Mouse (Mus musculus): ENCODE data around the gene Hoxa9.

The Hoxa9 gene

DNA sequence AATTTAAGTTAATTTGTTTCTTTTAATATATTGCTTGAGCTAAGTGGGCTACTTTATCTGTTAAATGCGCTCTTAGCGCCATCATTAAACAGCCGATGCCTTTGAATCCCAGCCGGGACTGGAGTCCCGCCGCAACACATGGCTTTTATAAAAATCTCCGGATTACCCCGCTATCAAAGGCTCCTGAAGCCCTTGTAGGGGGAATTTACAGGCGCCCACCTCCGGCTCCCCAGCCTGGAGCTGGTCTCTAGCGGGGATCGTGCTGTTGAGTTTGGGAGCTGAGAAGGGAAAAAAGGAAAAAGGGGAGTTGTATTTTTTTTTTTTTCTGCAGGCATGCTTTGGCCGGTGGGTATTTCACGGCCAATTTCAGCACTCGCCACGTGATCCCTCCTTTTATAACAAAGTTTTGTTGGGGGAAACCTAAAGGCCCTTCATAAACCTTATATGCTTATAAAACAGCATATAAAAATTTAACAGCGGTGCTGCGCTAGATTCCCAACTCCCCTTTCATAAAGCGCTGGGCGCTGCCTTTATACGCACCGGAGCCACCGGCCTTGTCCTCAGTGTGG lies 13.7 kb upstream of the Hoxa9 start:
- no peak for DNase-seq (ENCODE audit: low spot score)

DNA sequence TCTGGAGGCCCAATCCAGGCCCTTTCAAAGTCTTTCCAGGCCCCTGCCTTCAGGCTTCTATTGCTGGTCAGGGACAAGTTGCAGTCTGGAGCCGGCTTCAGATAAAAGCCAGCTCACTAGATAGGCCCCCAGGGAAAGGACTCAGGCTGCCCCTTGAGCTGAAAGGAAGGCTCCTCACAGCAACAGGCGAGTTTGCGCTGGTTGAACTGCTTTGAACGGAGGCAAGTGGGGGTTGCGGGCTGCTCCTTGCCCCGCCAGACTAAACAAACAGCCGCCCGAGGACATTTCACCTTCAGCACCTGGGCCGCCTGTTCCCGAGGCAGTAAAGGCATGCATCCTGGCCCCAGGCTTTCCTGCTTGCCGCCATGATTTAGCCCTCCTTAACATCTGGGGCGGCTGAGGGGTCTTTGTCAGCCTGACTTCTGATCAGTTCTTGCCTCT lies 12.8 kb upstream of the Hoxa9 start:
- no peak for DNase-seq (ENCODE audit: low spot score)

DNA sequence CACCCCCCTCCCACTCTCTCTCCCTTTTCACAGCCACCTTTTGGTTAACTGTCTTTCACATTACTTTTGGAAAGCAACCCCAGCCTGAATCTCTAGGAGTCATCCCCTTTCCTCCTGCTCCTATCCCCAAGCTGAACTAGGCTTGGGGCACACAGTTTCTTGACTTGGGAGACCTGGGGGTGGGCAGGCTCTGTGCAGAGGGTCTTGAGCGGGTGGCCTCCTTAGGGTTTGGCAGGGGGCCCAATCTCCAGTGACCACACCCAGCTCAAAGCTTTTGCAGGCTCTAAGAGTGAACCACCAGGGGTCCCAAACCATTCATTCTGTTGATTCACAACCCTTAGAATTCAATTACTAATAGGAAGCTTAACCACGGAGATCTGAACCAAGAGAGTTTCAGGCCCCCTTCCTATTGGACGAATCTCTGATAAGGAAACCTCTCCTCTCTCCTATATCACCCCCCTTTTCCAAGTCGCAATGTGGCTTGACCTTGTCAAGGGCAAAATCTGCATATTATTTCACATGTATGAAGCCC lies 12.0 kb upstream of the Hoxa9 start:
- no peak for DNase-seq (ENCODE audit: low spot score)

DNA sequence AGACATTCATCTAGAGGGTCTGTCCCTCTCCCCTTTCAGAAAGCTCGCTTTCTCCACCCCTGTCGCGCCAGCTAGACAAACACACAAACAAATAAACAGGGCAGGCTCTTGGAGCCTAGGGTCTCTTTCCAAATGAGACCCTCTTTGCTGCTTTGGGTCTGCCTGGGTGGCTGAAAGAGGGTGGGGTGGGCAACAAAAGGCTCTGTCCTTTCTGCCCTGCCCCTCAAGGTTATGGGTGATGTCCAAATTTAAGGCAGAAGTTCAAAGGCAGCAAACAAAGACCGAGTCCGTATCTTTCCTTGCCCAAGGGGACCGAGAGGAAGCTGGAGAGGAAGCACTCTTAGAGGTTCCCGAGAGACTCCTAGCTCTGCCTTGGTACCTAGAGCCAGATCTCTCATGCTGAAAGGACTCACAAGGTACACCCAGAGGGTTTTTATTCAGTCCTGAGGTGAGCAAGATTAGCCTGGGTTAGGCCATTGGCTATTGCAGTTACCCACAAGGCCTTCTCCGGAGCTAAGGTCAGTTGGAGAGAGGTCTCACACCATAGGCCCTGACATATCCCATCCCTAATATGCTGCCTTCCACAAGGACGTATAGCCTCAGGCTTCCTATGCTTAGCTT lies 10.2 kb upstream of the Hoxa9 start:
- no peak for DNase-seq (ENCODE audit: low spot score)

DNA sequence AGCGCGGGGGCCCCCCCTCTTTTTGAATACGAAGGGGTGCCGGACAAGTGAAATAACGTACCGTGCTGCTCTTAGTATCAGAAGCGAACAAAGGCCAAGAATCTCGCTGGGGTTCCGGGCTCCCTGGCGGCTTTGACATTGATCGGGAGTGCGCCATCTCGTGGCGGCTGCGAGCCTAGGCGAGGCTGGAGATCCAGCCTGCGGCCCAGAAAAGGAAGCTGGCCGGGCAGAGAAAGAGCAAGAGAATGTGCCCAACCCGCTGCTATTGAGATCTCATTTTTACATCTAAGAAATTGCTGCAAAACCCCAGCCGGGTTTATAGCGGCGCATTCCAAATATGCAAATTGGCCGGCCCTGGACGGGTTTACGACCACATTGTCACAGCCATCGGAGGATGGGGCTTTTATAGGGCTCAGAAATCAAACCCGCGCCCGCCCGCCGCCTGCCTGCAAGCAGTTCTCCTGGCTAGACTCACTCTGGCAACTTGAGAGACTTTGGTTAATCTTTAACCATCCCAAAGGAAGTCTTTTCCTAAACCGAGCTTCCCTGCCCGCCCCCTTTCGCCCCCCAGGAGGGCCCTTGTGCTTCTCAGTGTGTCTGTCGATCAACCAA lies 9.6 kb upstream of the Hoxa9 start, which contains the start of gene Hoxa10:
TSS of gene Hoxa10 (minus strand) at position 466 of the 612 bp plus-strand sequence.
- peak; percentile 25 for DNase-seq (ENCODE audit: low spot score)

DNA sequence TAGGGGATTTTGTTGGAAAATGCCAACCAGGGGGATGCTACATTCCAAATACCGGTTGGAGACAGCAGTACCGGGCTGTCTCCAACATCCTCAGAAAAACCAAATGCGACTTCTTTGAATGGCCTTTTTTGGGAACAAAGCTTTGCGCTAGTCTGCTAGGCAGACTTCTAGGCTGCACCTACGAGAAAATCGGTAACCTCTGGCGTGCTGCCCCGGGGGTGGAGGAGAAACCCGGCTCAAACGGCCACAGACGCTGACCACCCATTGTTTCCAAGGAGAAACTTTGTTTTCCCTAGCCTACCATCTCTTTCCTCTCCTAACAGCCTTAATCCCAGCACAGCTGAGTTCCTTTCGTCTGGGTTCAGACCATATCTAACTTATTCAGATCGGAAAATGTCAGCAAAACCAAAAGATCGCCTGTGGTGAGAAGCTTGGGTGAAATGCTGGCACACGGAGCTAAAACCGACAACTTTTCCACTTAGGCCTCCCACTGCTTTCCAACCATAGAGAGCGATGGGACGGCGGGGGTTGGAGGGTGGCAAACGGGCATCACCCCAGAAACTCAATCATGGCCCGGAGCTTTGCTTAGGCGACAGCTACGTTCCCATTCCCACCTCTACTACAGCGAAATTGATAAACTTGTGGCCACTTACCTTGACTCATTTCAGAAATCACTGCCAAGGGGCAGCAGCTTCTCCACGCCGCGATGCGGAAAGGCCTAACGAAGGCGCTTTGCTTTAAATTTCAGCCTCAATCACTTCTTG lies 8.9 kb upstream of the Hoxa9 start:
- DNase-seq (ENCODE audit: low spot score), result no peak

DNA sequence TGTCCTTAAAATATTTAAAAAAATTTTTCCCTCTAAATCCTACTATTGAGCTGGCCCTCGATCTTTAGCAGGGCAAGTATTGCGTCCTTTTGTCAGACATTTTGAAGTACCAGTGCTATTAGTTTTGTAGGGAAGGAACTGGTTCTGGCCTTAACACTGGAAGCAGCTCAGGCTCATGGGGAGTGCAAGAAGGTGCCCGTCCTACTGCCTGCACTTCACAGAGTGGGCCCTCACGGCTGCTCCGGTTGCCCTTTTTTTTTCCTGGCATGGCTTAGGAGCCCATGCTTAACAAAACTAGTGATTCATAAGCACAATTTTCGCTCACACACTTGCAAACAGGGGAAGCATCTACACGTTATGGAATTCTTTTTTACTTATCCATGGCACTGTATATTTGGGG lies 8.1 kb upstream of the Hoxa9 start:
- no peak for DNase-seq (ENCODE audit: low spot score)

DNA sequence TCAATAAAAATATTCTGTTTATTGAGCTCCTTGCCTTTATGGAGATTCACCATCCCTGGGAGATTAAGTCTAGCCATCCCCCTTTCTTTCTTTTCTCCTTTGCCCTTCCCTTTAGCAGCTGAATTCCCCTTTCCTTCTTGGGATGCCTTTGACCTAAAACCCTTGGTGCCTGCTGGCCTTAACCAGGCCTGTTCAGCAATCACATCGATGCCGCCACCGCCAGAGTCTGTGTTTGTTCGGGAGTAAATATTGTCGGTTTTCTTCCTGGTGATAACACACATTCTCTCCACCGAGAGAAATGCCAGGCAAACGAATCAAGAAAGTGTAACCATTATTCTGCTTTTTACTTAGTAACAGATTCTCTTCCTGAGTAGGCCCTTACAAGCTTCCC lies 7.3 kb upstream of the Hoxa9 start:
- no peak for DNase-seq (ENCODE audit: low spot score)

DNA sequence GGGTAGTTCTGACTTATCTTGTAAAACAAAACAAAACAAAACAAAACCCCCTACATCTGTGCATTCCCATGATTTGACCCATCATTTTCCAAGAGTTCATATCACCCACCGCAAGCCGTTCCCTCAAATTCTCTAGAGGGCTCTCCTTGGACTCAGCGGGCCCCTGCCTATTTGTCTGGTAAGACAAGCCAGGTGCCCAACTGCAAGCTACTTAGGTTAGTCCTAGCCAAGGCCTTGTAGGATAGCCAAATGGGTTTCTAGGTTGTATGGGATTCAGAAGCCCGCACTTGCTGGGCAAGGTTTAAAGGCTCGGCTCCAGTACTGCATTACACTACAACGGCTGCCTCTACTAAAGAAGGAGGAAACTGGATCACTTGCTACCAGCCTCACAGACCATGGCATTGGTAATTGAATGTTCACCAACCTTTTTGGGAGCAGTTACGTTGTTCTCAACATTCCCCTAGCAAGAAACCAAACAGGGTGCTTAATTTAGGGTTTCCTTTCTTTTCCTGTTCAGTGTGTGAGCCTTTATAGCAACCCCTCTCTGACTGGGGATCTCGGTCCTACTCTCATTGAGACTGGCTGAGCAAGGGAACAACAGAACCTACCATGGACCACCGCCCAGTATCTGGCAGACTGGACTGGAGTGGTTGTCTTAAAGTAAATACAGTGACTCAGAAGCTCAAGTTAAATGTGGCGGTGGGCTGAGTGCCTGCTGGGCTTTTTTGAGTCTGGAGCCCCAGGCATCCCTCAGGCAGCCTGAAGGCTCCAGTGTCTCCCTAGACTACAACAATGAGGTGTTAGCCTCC lies 6.7 kb upstream of the Hoxa9 start:
- DNase-seq (ENCODE audit: low spot score), result no peak

DNA sequence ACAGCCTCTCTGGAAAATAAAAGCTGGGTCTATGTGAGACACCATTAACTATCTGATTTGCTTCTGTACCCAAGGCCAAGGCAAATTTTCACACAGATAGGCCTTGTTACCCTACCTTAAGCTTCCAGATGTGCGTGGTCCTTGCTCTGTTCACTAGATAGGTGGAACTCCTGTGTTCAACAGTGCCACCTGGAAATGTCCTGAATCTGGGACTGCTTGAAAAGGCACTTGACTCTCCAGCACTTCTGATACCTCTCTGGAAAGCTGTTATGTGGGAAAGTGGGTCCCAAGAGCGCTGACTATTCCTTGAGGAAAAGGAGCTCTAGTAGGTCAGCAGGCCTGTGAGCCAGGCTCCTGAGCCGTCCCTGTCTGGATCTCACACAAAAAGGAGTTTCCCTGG lies 5.9 kb upstream of the Hoxa9 start:
- DNase-seq (ENCODE audit: low spot score), result no peak

DNA sequence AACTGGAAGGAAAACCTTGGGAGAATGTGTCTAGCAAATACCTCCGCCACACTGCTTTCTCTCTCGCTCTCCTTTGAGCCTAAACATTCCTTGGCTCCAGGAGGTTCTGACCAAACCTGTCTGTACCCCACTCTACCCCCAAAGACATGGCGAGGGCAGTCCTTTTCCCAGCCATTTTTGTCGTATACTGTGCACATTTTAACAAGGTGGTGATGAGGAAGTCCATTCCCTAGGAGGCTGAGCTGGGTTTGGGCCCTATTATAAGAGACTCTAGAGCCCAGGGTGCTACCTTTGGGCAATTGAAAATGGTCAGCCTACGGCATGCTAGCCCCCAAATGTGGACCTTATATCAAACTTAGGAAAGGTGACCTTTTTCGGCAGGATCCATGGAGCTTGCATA lies 5.0 kb upstream of the Hoxa9 start:
- no peak for DNase-seq (ENCODE audit: low spot score)

DNA sequence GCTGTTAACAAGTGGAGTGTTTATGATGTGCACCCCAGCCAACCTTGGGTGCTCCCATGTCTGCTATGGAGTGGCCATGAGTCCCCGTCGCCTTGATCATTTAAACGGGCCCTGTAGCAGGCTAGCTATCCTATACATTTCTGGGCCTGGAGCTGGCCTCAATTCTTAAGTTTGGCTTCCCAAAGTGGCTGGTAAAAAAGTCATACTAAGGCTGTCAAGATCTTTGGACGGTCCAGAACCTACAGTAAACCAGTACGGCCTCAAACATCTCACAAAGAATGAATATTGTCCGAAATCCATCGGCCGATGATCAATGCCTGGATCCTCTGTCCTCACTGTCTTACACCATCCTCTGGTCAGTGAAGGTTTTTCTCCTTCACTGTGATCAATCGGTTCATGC lies 4.4 kb upstream of the Hoxa9 start:
- DNase-seq (ENCODE audit: low spot score), result no peak

DNA sequence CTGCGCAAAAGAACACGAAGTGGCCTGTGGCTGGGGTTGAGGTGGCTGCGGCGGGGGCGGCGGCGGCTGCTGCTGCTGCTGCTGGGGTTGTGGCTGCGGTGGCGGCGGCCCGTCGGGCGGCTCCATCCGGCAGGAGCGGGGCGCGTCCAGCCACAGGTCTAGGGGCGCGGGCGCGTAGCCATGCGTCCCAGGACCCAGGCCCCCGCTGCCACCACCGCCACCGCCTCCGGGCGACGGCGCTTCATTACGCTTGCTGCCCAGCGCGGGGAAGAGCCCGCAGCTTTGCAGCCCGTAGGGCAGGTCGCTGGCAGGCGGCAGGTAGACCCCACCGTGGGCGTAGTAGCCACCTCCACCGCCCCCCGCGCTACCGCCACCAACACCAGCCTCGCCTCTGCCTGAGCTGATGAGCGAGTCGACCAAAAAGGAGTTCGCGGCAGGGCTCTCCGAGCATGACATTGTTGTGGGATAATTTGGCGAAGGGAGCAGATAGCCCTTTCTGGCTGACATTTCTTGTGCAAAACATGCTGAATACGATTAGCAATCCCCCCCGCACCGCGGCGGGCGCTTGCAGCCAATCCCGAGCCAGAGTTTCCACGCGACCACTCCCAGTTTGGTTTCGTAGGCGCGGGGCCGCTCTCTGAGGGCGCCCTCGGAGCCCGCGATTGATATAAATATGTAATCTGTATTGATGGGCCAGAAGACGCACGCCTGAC lies 3.7 kb upstream of the Hoxa9 start:
- no peak for DNase-seq (ENCODE audit: low spot score)

DNA sequence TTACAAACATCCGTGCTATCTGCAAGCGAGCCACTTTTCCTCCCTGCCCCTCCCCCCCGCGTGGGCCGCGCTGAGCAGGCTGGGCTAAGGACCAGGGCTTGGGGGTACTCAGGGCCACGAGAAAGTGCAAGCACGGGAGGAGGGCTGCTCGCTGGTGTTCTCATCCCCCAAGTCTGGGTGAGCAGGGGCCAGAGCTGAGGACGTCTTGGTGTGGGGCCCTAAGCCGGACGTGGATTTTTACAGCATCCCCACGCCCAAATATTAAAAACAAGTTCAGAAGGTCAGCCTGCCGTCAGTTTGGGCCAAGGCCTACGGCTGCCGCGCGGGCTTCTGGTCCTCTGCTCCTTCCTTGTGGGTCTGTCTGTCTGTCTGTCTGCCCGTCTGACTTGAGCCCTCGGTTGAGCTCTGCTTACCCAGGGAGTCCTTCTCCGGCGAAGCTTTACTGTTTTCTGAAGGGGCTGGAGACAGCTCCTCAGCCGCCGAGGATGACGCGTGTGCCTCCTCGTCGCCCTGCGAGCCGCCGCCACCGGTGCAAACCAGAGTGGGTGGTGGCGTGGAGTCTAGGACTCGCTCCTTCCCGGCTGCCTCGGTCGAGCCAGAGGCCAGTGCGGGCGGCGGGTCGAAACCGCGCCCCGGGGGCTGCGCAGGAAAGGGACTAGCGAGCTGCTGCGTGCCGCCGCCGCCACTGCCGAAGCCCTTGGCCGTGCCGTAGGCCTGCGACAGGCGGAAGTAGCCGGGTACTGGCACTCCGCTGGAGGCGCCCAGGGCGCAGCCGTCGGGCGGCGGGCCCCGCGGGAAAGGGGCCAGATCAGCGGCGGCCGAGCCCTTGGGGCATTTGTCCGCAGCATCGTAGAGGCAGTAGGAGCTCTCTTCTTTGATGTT lies 2.9 kb upstream of the Hoxa9 start:
- no peak for DNase-seq (ENCODE audit: low spot score)

DNA sequence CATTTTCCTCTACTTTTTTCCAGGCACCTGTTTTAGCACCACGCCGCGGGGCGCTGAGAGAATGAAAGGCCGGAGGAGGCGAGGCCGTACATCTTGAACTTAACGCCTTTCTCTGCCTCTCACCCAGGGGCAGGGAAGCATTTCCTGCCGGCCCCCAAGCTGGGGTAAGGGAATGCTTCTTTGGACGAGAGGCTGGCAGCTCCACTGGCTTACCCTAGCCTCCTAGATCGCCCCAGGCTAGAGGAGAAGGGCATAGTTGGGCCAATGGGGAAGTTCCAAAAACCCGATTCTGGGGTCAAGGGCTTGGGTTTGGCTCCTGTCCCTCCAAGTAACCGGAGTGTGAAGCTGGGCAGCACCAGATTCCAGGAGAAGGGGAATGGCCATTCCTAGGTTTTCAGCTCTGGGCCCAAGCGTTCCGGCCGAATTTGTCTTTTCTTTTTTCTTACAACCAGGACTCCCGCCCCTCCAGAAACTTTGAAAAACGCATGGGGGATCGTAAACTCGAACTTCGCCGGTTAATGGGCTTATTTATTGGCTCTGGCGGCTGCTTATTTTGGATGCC lies 2.2 kb upstream of the Hoxa9 start:
- no peak for DNase-seq (ENCODE audit: low spot score)

DNA sequence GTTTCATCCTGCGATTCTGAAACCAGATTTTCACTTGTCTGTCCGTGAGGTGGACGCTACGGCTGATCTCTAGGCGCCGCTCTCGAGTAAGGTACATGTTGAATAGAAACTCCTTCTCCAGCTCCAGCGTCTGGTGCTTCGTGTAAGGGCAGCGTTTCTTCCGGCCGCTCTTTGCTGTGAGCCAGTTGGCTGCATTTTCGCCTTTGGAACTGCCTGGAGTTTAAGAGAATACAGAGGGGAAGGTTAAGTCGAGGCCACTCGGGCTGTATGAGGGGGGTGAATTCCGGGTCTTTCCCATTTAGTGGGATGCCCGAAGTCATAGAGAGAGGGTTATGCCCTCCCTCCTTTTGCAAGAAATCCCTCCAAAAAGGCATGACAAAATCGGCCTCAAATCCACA lies 1.7 kb upstream of the Hoxa9 start:
- DNase-seq (ENCODE audit: low spot score), result no peak

DNA sequence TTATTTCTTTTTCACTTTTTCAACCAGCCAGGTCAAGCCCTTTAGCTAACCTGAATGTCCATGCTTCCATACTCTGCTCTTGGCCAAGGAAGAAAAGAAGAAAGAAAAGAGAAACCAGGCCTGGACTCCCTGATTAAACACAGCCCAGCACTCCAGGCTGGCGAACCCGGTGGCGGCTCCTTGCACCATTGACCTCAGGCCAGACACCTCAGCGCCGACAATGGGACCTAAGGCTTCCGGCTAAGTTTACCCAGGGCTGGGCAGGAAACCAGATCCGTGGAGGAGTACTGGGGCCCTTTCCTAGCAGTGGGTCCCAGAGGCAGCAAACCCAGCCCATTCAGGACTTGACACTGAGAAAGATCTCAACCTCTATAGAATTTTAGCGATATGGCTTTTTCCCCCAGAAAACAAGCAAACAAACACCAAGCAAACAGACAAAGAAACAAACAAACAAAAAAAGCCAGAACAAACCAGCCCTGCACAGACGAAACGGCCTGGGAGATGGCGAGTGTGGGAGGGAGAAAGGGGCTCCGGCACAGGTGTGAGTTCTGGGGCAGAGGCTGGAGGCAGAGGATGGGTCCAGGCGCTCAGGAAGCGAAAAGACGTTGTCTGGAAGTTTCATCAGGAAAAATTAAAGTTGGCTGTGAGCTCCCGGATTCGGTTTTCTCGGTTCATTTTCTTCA lies 1.1 kb upstream of the Hoxa9 start:
- no peak for DNase-seq (ENCODE audit: low spot score)

DNA sequence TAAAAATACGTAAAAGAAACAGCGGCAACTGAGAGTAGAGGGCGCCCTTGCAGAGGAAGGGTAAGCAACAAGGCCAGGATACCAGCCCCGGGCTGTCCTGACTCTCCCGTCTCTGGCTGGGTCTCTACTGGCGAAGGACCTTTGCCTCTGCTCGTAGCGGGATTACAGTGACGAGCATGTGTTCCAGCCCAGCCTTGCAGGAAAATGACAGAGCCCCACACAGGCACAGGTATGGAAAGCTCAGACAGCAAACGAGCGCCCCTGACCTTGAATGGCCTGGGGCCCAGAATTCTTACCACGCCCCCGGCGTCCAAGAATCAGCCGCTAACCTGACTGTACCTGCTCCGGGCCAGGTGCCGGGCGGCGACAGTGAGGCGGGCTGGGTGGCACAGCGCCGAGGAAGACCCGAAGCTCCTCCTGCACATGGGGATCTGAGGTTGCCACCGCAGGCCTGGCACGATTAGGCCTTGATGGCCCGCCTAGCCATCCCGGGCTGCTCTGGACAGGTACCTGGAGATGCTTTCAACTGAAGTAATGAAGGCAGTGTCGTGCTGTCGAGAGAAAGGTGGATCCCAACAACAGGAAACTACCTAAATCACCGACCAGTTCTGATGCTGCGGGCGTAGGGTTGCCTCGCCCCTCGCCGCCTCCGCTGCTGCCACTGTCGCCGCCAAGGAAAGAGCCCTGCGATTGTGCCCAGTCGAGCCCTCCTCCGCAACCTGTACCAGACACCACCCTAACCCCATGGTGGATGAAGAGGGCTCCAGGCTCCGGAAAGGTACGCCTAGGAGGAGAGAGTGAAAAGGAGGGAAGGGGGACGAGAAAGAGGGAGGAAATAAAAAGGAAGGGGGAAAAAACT lies 1.1 kb downstream of the Hoxa9 start:
- DNase-seq (ENCODE audit: low spot score), result no peak

All from c-Kit-positive CD71-positive TER-119-positive erythroid progenitor cells, embryonic 14.5 days (primary cell).